Mouse (Mus musculus): ENCODE results near the gene Pvrig.
"Not testable (repeated sequence)": the region's sequence is repeated elsewhere in the genome, so short reads cannot be mapped to it uniquely, and the experiment has no call there.

Gene Pvrig

DNA sequence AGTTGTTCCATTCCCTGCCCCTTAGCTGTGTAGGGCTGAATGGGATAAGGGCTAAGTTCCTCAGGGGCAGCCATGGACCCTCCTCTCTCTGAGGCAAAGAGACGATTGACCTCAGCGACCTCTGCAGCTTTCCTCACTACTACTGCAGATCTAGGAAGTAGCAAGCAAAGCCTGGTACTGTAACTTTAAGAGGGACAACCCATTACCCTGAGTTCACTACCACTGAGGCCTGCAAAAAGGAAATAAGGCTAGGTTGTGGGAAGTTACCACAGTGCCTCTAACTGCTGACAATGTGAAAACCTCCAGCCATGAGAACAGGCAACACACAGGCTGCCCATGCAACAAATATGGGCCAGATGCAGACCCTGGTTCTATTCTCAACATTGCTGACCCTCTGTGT lies at the start of gene Pvrig:
TSS of gene Pvrig (plus strand) at position 301 of the 400 bp plus-strand sequence.
- DNase-seq, result no peak

DNA sequence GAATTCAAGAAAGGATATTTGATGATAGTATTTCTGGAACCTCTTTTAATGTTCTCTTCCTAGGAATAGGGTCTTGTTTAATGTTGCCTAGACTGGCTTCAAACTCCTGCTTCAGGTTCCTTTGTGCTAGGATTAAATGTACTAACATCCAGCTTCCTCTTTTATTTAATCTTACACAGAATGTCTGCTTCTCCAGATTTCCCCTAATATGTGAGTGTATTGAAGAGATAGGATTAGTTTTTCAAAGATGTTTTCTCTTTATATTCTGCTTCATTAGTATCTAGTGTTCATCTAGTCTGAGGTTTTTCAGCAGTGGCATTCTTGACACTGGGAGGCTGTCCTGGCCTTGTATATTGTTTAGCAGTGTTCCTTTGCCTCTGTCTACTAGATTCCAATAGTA lies 47.6 kb upstream of the Pvrig start:
- DNase-seq, result no peak

DNA sequence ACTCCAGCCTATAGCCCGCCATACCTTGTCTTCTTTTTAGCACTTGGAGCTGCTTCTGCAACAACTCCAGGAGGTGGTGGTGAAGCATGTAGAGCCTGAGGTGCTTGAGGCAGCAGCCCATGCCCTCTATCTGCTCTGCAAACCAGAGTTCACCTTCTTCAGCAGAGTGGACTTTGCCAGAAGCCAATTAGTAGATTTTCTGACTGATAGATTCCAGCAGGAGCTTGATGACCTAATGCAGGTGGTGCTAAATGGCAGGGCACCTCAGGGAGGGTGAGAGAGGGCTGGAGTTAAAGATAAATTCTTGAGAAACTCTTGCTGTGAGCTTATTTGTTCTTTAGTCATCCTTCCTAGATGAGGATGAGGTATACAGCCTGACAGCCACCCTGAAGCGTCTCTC lies 42.1 kb upstream of the Pvrig start:
- no peak for DNase-seq

DNA sequence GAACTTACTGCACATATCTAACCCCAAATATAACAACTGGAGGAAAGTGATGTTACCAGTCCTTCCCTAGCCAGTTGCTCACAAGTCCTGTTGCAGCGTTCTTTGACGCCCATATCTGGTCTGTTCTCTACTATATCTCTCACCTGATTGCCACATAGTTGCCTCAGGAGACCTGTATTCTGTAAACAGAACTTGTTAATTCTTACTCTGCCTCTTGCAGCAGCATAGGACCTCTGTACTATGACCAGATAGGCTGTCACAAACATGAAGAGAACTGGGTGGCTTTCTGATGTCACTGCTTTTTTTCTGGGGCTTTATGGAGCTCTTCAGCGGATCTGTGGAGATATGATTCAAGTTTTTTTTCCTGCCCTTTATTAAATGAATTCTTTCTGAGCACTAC lies 29.0 kb upstream of the Pvrig start:
- DNase-seq, result no peak

DNA sequence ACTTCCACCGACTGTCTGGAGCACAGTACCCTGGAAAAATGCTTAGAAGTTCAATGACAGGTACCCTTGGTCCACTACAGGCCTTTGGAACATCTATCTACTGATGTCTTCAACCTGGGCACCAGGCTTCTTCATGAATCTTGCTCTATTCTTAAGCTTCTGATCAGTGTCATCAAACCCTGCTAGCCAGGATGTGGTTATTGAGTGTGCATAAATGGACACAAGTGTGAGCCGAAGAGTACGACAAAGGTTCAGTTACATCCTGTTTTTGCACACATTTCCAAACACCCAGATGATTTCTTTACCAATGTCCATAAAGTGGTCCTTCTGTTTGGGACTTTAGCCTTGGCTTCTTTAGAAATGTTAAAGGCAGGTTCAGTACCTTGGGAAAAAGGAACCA lies 1.5 kb downstream of the Pvrig start:
- no peak for DNase-seq

DNA sequence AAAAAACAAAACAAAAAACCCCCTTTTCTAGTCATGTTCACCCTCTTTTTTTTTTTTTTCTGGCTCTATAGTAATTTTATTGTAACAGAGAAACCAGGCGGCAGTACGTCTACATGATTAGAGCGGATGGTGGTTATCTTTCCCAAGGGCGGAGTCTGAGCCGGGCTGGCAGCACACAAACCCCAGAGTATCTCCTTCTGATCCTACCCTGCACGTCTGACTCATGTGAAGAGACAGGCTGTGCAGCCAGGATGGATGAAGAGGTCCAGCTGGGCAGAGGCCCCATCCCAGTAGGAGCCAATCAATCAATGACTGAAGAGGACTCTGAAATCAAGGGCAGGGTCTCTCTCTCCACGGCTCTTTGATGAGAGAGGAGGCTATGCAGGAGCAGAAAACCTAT lies 21.4 kb downstream of the Pvrig start:
- not testable (repeated sequence) for DNase-seq

DNA sequence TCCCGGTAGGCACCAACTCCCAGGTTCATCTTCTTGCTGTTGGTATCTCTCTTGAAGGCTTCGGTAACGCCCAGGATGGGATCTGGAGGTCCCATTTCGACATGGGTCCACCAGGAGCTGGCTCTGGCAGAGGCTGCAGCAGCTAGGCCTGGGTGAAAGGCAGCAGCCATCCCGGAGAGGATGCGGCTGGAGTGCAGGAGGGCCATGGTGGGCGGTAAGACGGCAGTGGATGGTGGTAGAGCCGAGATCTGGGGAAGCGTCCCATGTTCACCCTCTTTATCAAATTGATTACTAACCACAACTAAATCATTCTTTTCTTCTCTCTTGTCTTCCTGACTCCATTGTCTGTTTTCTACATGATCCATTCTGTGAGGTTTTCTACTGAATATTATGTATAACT lies 23.6 kb downstream of the Pvrig start:
- not testable (repeated sequence) for DNase-seq
